Mouse (Mus musculus): ENCODE measurements around the gene Gm20388. TPM values are rescaled to one million over a fixed set of nuclear protein-coding genes. Genes with fewer than 3 reads are reported as not detected.

Gm20388 gene
- polyA plus RNA-seq, 1 experiment: 0.36 TPM

GRCm38 (mm10) chr8:121968542-121968941 is 2057.9 kb downstream of the Gm20388 start:
- Histone ChIP-seq H3K36me3 (ENCODE audit: control insufficient read depth) (peaks cover 35% of the 10 kb centered on the region), H3K9me3 (ENCODE audit: control insufficient read depth, low read length) (no peaks in the 10 kb centered on the region), H3K4me1 (ENCODE audit: control insufficient read depth) (peaks cover 38% of the 10 kb centered on the region), H3K27me3 (ENCODE audit: control insufficient read depth) (no peaks in the 10 kb centered on the region), H3K4me3 (replicated peaks) (no peak overlapping the region)
- TF ChIP-seq TAL1 (IDR thresholded peaks at IDR 0.05; ENCODE audit: low read length) (no peak), GATA1 (IDR thresholded peaks at IDR 0.05; ENCODE audit: low read length) (no peak)

DNA sequence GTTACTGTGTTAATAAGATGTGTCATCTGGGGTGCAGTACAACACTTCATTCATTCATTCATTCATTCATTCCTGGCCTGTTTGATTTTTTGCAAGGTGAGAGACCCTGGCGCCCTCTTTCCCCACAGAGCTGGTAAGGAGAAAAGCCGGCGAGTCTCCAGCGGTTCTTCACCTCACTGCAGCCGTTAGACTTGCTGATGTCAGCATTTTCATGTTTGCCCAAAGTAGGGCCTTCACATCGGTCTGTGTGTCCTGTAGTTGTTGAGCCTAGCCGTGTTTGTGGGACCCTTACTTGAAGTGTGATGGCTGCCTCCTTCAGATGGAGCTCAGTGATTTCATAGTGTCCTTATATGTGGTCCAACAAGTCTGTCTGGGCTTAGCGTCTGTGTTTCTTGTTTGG is 2059.6 kb downstream of the Gm20388 start:
- no peaks in the 10 kb centered on the region for H3K9me3 ChIP-seq (ENCODE audit: control insufficient read depth, low read length)
- TF ChIP-seq GATA1 (IDR thresholded peaks at IDR 0.05; ENCODE audit: low read length): no peak
- no peak for TF ChIP-seq TAL1 (IDR thresholded peaks at IDR 0.05; ENCODE audit: low read length)
- H3K36me3 ChIP-seq (ENCODE audit: control insufficient read depth): peaks cover 45% of the 10 kb centered on the region
- peaks cover 36% of the 10 kb centered on the region for H3K4me1 ChIP-seq (ENCODE audit: control insufficient read depth)
- no peak overlapping the region for H3K4me3 ChIP-seq (replicated peaks)
- H3K27me3 ChIP-seq (ENCODE audit: control insufficient read depth): no peaks in the 10 kb centered on the region

- Histone ChIP-seq H3K36me3 (ENCODE audit: control insufficient read depth) (peaks cover 54% of the 10 kb centered on the region), H3K9me3 (ENCODE audit: control insufficient read depth, low read length) (no peaks in the 10 kb centered on the region), H3K4me1 (ENCODE audit: control insufficient read depth) (peaks cover 26% of the 10 kb centered on the region), H3K4me3 (replicated peaks) (no peak overlapping the region), H3K27me3 (ENCODE audit: control insufficient read depth) (no peaks in the 10 kb centered on the region)
- TF ChIP-seq TAL1 (IDR thresholded peaks at IDR 0.05; ENCODE audit: low read length) (no peak), GATA1 (IDR thresholded peaks at IDR 0.05; ENCODE audit: low read length) (no peak)
Observed at GRCm38 (mm10) chr8:121971488-121972058, 2060.9 kb downstream of the Gm20388 start.

GRCm38 (mm10) chr8:121973906-121974305 is 2063.3 kb downstream of the Gm20388 start:
- Histone ChIP-seq H3K36me3 (ENCODE audit: control insufficient read depth) (peaks cover 73% of the 10 kb centered on the region), H3K4me1 (ENCODE audit: control insufficient read depth) (peaks cover 6% of the 10 kb centered on the region), H3K9me3 (ENCODE audit: control insufficient read depth, low read length) (no peaks in the 10 kb centered on the region), H3K27me3 (ENCODE audit: control insufficient read depth) (no peaks in the 10 kb centered on the region), H3K4me3 (replicated peaks) (no peak overlapping the region)
- no peak for TF ChIP-seq GATA1 (IDR thresholded peaks at IDR 0.05; ENCODE audit: low read length)
- no peak for TF ChIP-seq TAL1 (IDR thresholded peaks at IDR 0.05; ENCODE audit: low read length)

DNA sequence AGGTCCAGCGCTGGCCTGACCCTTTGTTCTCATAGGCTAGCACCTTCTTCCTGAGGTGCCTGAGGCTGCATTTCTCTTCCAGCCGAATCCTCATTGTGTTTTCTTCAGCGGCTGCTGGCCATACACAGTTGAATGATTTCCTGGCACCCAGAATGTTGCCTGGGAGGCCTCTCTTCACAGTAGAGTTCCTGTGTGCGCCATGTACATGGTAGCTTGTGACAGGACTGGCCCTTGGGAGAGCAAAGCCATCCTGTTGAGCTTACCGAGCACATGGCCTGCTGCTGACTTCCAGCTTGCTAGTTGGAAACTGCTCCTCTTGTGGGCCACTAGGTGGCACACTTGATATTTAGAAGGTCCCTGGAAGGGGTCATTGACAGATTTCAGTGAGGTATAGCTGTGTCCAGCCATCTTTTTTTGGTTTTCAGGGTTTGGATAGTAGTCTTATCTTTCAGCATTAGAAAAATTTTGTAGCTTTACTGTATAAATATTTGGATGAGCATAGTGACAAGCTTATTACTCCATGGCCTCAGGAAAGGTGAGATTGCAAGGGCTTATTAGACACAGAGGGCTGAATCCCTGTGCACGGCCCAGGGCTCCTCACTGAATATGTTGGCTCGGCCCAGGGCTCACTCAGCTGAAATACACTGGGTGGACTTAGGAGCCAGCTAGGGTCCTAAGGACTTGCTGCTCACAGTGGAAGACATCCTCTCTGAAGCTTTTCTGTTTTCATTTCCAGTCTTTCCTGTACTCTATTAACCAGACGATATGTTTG is 2067.4 kb downstream of the Gm20388 start:
- Histone ChIP-seq H3K9me3 (ENCODE audit: control insufficient read depth, low read length) (no peaks in the 10 kb centered on the region), H3K36me3 (ENCODE audit: control insufficient read depth) (peaks cover 91% of the 10 kb centered on the region)

DNA sequence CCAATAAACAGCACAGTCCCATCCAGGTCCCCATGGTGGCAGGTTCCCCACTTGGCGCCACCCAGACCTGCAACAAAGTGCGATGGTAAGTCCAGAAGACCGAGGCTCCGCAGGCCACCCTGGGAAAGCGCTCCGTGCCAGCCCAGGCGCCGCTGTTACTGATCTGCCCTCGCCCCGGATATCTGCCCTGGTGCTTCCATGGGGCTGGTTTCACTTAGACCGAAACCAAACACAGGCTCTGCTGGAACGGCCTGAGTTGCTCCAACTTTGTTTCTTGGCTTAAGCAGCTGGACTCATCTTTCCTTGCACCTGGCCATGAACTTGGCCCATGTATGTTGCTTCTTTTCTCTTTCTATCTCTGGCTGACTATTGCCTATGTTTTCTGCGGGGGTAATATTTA is 2068.0 kb downstream of the Gm20388 start:
- peaks cover 97% of the 10 kb centered on the region for H3K36me3 ChIP-seq (ENCODE audit: control insufficient read depth)
- no peaks in the 10 kb centered on the region for H3K9me3 ChIP-seq (ENCODE audit: control insufficient read depth, low read length)
- TF ChIP-seq GATA1 (IDR thresholded peaks at IDR 0.05; ENCODE audit: low read length): no peak
- no peaks in the 10 kb centered on the region for H3K4me1 ChIP-seq (ENCODE audit: control insufficient read depth)
- no peaks in the 10 kb centered on the region for H3K27me3 ChIP-seq (ENCODE audit: control insufficient read depth)
- no peak overlapping the region for H3K4me3 ChIP-seq (replicated peaks)

More for the DNA sequence above, 2067.4 kb downstream of the Gm20388 start:
- Histone ChIP-seq H3K4me3 (replicated peaks) (no peak overlapping the region), H3K27me3 (ENCODE audit: control insufficient read depth) (no peaks in the 10 kb centered on the region), H3K4me1 (ENCODE audit: control insufficient read depth) (no peaks in the 10 kb centered on the region)
- no peak for TF ChIP-seq TAL1 (IDR thresholded peaks at IDR 0.05; ENCODE audit: low read length)
- TF ChIP-seq GATA1 (IDR thresholded peaks at IDR 0.05; ENCODE audit: low read length): no peak

DNA sequence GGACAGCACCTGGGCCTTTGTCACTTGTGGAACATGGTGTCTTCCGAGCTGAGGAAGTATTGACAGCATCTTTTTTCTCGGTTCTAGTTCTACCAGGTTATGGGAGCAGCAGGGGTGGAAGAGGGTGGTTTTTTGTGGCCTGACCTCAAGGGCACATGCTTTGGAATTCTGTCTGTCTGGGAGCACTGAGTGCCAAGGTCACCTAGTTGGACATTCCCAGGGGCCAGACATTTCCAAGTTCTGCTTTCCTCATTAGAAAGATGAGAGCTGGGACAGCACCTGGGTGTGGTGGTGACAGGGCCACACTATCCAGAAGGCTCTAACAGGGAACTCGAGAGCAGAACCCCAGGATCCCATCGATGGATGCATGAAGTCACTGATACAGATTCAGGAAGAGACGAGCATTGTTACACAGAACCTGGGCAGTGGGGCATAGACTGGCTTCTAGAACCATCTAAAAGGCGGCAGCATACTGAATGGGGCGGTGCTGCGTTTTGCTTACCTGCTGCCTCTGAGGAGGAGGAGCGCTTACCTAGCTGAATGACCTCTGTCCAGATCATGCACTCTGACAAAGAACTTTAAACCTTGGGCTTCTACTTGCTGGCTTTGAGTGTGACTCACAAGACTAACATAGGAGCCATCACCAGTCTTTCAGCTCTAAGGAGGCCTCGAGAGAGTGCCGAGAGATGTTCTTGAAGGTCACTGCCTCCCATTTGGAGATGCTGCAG is 2070.3 kb downstream of the Gm20388 start:
- H3K27me3 ChIP-seq (ENCODE audit: control insufficient read depth): no peaks in the 10 kb centered on the region
- H3K4me3 ChIP-seq (replicated peaks): no peak overlapping the region
- no peaks in the 10 kb centered on the region for H3K9me3 ChIP-seq (ENCODE audit: control insufficient read depth, low read length)
- TF ChIP-seq GATA1 (IDR thresholded peaks at IDR 0.05; ENCODE audit: low read length): no peak
- TF ChIP-seq TAL1 (IDR thresholded peaks at IDR 0.05; ENCODE audit: low read length): no peak
- H3K36me3 ChIP-seq (ENCODE audit: control insufficient read depth): peaks cover 98% of the 10 kb centered on the region
- H3K4me1 ChIP-seq (ENCODE audit: control insufficient read depth): no peaks in the 10 kb centered on the region

GRCm38 (mm10) chr8:121981520-121981895 is 2070.9 kb downstream of the Gm20388 start:
- Histone ChIP-seq H3K36me3 (ENCODE audit: control insufficient read depth) (peaks cover 93% of the 10 kb centered on the region), H3K9me3 (ENCODE audit: control insufficient read depth, low read length) (no peaks in the 10 kb centered on the region), H3K4me1 (ENCODE audit: control insufficient read depth) (no peaks in the 10 kb centered on the region), H3K4me3 (replicated peaks) (no peak overlapping the region), H3K27me3 (ENCODE audit: control insufficient read depth) (no peaks in the 10 kb centered on the region)
- no peak for TF ChIP-seq GATA1 (IDR thresholded peaks at IDR 0.05; ENCODE audit: low read length)
- no peak for TF ChIP-seq TAL1 (IDR thresholded peaks at IDR 0.05; ENCODE audit: low read length)

GRCm38 (mm10) chr8:121985673-121986072 is 2075.0 kb downstream of the Gm20388 start:
- Histone ChIP-seq H3K9me3 (ENCODE audit: control insufficient read depth, low read length) (no peaks in the 10 kb centered on the region), H3K4me3 (replicated peaks) (no peak overlapping the region), H3K36me3 (ENCODE audit: control insufficient read depth) (peaks cover 93% of the 10 kb centered on the region), H3K27me3 (ENCODE audit: control insufficient read depth) (no peaks in the 10 kb centered on the region), H3K4me1 (ENCODE audit: control insufficient read depth) (no peaks in the 10 kb centered on the region)
- TF ChIP-seq GATA1 (IDR thresholded peaks at IDR 0.05; ENCODE audit: low read length): no peak
- no peak for TF ChIP-seq TAL1 (IDR thresholded peaks at IDR 0.05; ENCODE audit: low read length)

Data from erythroblast, embryonic 14.5 days (primary cell).